Mouse (Mus musculus) granulocyte monocyte progenitor cell, adult 5-6 weeks (primary cell): ENCODE measurements around the gene Plk5. TPM values are rescaled to one million over a fixed set of nuclear protein-coding genes. Genes with fewer than 3 reads are reported as not detected.

Experiments used
- ATAC-seq: replicated peaks from 2 replicates; pipeline ENCODE4 v1.8.0; 2016; ENCODE audit warnings: mild to moderate bottlenecking, moderate TSS enrichment, inconsistent platforms; ENCODE audit not compliant: poor library complexity, severe bottlenecking
- total RNA-seq, 2 experiments: library from RNA; stranded (forward) in 1 of 2; stranded (reverse) in 1 of 2; fragments of 200-712, 200-1000 nt in 1 of 2; fragments of >200 nt in 1 of 2; fragmentation: Nextera tagmentation in 1 of 2; gene quantifications; 2 replicates each; pipeline ENCODE4 v1.2.3; 2014 to 2017

The Plk5 gene
- total RNA-seq, 2 experiments from 2014 or later, result not detected

- no peak for ATAC-seq
These were observed 3.5 kb upstream of the Plk5 start for GRCm38 (mm10) chr10:80352727-80353126.

GRCm38 (mm10) chr10:80355431-80355830 lies 828 bp upstream of the Plk5 start:
- no peak for ATAC-seq

GRCm38 (mm10) chr10:80356737-80357136 lies 478 bp downstream of the Plk5 start:
- ATAC-seq, result 0 out of 2 replicates have a peak, but pooled peaks have one; percentile 10

GRCm38 (mm10) chr10:80357336-80357735 lies 1.1 kb downstream of the Plk5 start:
- ATAC-seq, result no peak

GRCm38 (mm10) chr10:80357994-80358639 lies 1.9 kb downstream of the Plk5 start:
- peak; percentile 59 for ATAC-seq

- ATAC-seq, result no peak
These were observed 7.5 kb downstream of the Plk5 start for GRCm38 (mm10) chr10:80363734-80364133.

GRCm38 (mm10) chr10:80365736-80366135 lies 9.5 kb downstream of the Plk5 start:
- no peak for ATAC-seq

DNA sequence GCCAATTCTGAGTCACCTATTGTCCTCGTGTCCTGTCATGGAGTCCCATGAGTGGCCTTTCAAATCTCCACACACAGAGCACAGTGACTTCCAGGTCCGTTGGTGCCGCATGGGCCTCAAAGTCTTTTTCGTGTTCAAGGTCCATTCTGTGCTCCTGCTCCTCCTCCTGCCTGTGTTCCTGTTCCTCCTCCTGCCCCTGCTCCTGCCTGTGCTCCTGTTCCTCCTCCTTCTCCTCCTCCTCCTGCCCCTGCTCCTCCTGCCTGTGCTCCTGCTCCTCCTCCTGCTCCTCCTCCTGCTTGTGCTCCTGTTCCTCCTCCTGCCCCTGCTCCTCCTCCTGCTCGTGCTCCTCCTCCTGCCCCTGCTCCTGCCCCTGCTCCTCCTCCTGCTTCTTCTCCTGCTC lies 11.7 kb downstream of the Plk5 start:
- no peak for ATAC-seq

GRCm38 (mm10) chr10:80368392-80368791 lies 12.1 kb downstream of the Plk5 start:
- ATAC-seq, result no peak

DNA sequence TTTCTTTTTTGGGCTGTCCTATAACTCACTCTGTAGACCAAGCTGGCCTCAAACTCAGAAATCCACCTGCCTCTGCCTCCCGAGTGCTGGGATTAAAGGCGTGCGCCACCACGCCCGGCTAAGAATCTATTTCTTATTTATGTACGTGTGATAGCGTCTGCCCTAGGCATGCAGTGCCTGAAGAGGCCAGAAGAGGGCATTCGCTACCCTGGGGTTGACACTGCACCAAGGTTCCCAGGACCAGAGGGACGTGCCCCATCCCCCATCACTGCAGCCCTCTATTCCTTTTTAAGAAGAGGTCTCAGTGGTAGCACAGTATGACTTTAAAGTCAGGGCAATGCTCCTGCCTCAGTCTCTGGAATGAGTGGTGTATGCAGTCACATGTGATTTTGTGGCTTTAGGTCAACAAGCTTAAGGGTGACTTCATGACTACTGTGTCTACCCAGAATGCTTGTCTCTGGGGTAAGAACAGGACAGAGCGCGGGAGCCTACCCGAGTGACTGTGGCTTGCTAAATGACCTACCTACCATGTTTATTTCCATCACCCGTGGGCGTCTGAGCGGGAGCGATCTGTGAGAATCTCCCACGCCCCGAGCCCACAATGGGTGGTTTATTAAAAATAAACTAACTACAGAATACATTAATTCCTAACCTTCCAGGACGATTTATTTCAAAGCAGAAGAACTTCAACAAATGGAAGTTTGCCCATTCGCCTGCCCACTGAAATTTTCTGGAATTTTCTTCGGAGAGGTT lies 13.9 kb downstream of the Plk5 start:
- ATAC-seq, result no peak

- ATAC-seq, result peak; percentile 41
These were observed 15.2 kb downstream of the Plk5 start for GRCm38 (mm10) chr10:80371411-80371966.

DNA sequence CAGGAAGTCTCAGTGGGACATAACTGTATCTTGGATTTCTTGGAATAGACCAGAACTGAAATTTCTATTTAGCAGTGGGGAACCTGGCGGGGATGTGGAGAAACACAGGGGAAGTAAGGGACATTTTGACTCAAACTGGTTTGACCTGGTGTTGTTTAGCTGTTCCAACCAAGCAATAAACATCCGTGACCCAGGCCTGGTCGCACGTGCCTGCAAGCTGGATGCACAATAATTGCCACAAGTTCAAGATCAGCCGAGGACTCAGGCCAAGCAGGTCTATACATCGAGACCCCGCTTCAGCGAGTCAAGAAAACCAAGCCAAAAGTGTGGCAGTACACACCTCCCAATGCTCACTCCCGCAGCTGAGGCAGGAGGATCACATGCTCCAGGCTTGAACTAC lies 15.7 kb downstream of the Plk5 start:
- no peak for ATAC-seq

DNA sequence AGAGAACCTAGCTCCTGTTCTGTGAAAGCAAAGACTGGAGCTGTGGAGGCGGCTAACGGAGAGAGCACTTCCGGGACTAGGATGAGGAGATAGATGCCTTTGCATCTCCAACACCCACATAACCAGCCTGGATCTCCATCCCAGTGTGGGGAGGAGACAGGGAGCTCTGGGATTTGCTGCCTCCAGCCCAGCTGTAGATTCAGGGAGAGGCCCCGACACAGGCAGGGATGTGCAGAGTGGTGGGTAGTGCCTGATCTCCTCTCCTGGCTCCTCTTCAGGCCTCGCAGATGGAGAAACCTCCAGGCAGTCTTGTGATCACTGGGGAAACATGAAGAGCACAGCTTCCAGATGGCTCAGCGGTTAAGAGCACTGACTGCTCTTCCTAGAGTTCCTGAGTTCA lies 16.4 kb downstream of the Plk5 start:
- no peak for ATAC-seq

GRCm38 (mm10) chr10:80374063-80374462 lies 17.8 kb downstream of the Plk5 start:
- ATAC-seq, result peak; percentile 77

DNA sequence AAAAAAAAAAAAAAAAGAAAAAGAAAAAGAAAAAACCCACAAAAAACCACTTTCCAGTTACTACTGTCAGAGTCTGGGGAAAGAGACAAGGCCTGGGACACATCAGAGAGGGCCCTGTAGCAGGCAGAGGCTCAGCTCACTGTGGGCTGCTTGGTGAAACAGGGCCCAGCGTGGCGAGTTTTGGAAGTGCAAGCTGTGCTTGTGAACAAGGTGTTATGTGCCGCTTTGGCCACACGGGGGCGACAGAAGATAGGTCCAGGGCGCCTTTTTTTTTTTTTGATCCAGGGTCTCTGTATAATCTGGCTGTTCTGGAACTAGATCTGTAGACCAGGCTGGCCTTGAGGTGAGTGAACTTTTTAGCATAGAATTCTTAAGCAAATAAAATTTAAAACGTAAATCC lies 19.9 kb downstream of the Plk5 start:
- peak; percentile 81 for ATAC-seq

GRCm38 (mm10) chr10:80377716-80378115 lies 21.5 kb downstream of the Plk5 start:
- ATAC-seq, result no peak

GRCm38 (mm10) chr10:80382641-80383365 lies 26.5 kb downstream of the Plk5 start:
- ATAC-seq, result no peak

DNA sequence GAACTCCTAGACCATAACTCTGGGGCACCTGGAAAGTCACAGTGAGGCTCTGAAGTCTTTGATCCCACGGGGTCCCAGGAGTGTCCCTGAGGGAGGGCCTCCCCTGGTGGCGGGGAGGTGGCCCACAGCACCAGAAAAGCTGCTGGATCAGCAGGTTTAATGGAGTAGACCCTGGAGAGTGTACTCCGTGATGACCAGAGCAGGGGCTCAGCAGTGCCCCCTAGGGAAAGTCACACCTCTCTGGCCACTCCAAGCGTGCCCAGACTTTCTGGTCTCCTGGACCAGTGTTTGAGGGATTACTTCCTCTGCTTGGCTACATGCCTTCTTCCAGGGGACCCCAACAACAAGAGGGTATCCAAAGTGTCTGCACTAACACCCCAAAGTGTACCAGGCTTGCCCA lies 27.2 kb downstream of the Plk5 start:
- ATAC-seq, result no peak

DNA sequence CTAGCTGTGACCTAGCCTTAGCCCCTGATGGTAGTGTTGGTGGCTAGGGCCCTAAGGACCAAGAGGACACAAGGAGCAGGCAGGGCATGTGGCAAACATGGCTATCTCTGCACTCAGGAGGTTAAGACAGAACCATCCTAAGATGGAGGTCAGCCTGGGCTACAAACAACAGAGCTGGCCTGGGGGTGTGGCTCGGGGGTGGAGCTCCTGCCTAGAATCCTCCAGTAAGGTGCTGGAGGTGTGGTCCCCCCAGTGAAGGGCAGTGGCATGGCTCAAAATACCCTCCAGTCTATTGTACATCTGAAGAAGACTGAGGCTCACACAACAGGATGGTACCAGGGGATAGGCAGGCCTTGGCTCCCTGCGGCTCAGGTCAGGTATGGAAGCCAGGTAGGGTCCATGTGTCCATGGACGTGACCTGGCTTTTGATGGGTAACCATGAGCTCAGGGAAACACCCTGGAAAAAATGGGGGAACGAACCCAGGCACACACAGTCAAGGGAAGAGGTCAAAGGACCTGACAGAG lies 27.9 kb downstream of the Plk5 start:
- no peak for ATAC-seq

DNA sequence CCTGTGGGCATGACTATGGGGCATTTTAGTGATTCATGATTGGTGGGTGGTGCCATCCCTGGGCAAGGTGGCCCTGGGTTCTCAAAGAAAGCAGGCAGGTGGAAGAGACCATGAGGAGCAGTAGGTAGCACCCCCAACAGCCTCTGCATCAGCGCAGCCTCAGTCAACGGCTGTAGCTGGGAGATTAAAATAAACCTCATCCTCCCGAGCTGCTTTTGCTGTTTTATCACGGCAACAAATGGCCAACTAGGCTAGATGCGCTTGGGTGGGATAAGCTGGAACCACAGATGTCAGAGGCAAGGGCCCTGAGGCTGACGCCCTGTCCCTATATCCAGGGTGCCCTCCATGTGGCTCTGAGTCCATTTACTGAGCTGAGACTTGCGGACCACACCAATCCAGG lies 28.4 kb downstream of the Plk5 start:
- ATAC-seq, result no peak

DNA sequence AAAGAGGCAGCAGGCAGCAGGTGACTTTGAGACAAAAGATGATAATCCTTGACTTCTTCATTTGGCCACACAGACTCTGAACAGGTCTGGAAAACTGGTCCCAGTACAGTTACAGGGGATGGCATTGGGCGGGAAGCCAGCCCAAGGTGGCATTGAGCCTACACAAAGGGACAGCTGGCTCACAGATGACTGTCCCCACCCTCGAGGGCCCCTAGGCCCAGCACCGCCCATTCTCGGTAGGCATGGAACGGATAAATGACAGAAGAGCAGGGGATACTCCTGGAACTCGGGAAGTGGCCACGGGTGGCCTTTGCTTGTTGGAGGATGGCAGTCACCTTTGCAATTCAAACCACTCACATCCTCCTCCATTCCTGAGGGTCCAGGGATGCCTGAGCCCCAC lies 29.1 kb downstream of the Plk5 start:
- ATAC-seq, result no peak
